Mouse (Mus musculus) urinary bladder, postnatal 4 days (tissue): Measurements from ENCODE around the gene Coq8a.

Experiments
- DNase-seq, 2 experiments: peaks; one replicate each; pipeline ENCODE4 v3.0.0; 2021 to 2022; ENCODE audit warnings: low spot score in 2 of 2

Coq8a gene

GRCm38 (mm10) chr1:180175167-180175566, 24.2 kb downstream of the Coq8a start:
- no peak for DNase-seq

GRCm38 (mm10) chr1:180174718-180175117, 24.7 kb downstream of the Coq8a start:
- DNase-seq, result no peak

- no peak for DNase-seq
Measured at GRCm38 (mm10) chr1:180173017-180173416, 26.4 kb downstream of the Coq8a start.

- no peak for DNase-seq
Measured at GRCm38 (mm10) chr1:180172600-180172999, 26.8 kb downstream of the Coq8a start.

GRCm38 (mm10) chr1:180171883-180172282, 27.5 kb downstream of the Coq8a start:
- no peak for DNase-seq

GRCm38 (mm10) chr1:180170071-180170470, 29.3 kb downstream of the Coq8a start:
- DNase-seq, result no peak

GRCm38 (mm10) chr1:180169161-180169560, 30.2 kb downstream of the Coq8a start:
- no peak for DNase-seq

- DNase-seq, result no peak
Measured at GRCm38 (mm10) chr1:180168294-180168693, 31.1 kb downstream of the Coq8a start.

- DNase-seq, result no peak
Measured at GRCm38 (mm10) chr1:180166533-180166932, 32.9 kb downstream of the Coq8a start.

- no peak for DNase-seq
Measured at GRCm38 (mm10) chr1:180162986-180163385, 36.4 kb downstream of the Coq8a start.

GRCm38 (mm10) chr1:180161566-180162355, 37.6 kb downstream of the Coq8a start:
- DNase-seq, result peak in 1 of 2 experiments; percentile 14

- DNase-seq, result no peak
Measured at GRCm38 (mm10) chr1:180161160-180161559, 38.2 kb downstream of the Coq8a start.

GRCm38 (mm10) chr1:180160545-180160944, 38.9 kb downstream of the Coq8a start:
- no peak for DNase-seq

- DNase-seq, result no peak
Measured at GRCm38 (mm10) chr1:180158648-180159047, 40.8 kb downstream of the Coq8a start.

GRCm38 (mm10) chr1:180151191-180151590, 48.2 kb downstream of the Coq8a start:
- no peak for DNase-seq

- no peak for DNase-seq
Measured at GRCm38 (mm10) chr1:180148563-180148962, 50.8 kb downstream of the Coq8a start.

GRCm38 (mm10) chr1:180148036-180148435, 51.4 kb downstream of the Coq8a start:
- DNase-seq, result no peak

GRCm38 (mm10) chr1:180140970-180141369, 58.4 kb downstream of the Coq8a start:
- DNase-seq, result no peak

GRCm38 (mm10) chr1:180139158-180139557, 60.2 kb downstream of the Coq8a start:
- no peak for DNase-seq

GRCm38 (mm10) chr1:180132187-180132586, 67.2 kb downstream of the Coq8a start:
- no peak for DNase-seq

- DNase-seq, result no peak
Measured at GRCm38 (mm10) chr1:180131402-180131801, 68.0 kb downstream of the Coq8a start.

- no peak for DNase-seq
Measured at GRCm38 (mm10) chr1:180128077-180128792, 71.2 kb downstream of the Coq8a start.

GRCm38 (mm10) chr1:180118233-180118632, 81.2 kb downstream of the Coq8a start:
- no peak for DNase-seq
